Mouse (Mus musculus) lung, postnatal 0 days (tissue): ENCODE data around the gene Ociad1.

ENCODE experiments used
- CTCF ChIP-seq: IDR thresholded peaks from 2 replicates; pipeline ENCODE4 v1.5.1; 2016; ENCODE audit warnings: antibody characterized with exemption, mild to moderate bottlenecking
- EP300 ChIP-seq: IDR thresholded peaks from 2 replicates; pipeline ENCODE4 v1.6.1; 2016; ENCODE audit warnings: antibody characterized with exemption, mild to moderate bottlenecking, control low read depth

- no peak for TF ChIP-seq CTCF
- TF ChIP-seq EP300: no peak
These were observed 8.5 kb upstream of the Ociad1 start for GRCm38 (mm10) chr5:73284046-73284445.
